Mouse (Mus musculus) brain, embryonic 14.5 days (tissue): Measurements from ENCODE around the gene Clcn2. TPM values are rescaled to one million over a fixed set of nuclear protein-coding genes. Genes with fewer than 3 reads are reported as not detected.

Source experiments
- DNase-seq: peaks from one replicate; pipeline ENCODE4 v3.0.0-alpha.2; 2011; ENCODE audit warnings: low read depth
- CTCF ChIP-seq: fragments of 200-500 bp; IDR thresholded peaks from 2 replicates; pipeline ENCODE4 v1.5.1; 2012; ENCODE audit warnings: inconsistent platforms, mild to moderate bottlenecking, moderate library complexity, borderline replicate concordance; ENCODE audit not compliant: insufficient read depth, insufficient read length; ENCODE audit errors: extremely low read depth
- POLR2A ChIP-seq: fragments of 200-500 bp; IDR thresholded peaks from 2 replicates; pipeline ENCODE4 v1.6.1; 2012; ENCODE audit warnings: mild to moderate bottlenecking, inconsistent platforms, borderline replicate concordance; ENCODE audit not compliant: poor library complexity, insufficient read depth, insufficient read length, severe bottlenecking; ENCODE audit errors: extremely low read depth
- polyA plus RNA-seq: library from polyadenylated mRNA; depleted of rRNA; stranded (reverse); fragments of >200 nt; gene quantifications from 2 replicates; pipeline ENCODE4 v1.2.3, GENCODE M21; 2012

The Clcn2 gene
- polyA plus RNA-seq, 1 experiment, result 80.4 TPM

DNA sequence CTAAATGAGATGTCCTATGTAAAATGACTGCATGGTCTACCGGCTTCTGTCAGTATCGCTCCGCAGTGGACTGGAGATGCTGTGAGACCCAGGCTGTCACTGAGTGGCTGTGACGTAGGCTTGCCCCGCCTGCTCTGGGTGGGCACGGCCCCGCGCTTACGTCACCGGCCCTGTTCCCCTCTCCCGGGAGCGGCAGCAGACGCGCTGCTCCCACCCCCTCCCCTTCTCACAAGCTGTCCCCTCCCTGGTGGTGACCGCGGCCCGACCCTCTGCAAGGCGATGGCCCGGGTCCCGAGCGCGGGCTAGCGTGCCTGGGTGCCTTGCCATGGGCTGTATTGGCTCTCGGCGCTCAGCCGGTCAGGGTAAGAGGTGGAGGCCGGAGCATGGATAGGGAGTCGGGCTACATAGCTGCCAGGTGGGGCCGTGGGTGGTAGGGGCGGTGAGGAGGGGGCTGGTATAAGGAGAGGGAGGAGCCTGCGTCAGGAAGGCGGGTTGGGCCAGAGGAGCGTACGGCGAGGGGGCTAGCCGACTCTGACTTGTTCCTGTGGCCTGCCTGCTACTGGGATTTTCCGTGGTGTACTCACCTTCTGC lies 24.3 kb downstream of the Clcn2 start, which contains the start of gene Fam131a:
Gene Fam131a, plus strand, starts transcription at position 131 of the 591 bp plus-strand sequence.
- TF ChIP-seq CTCF (no peak), POLR2A (no peak; the same call in 1 of the 2 replicates)
- DNase-seq, result peak; percentile 98

DNA sequence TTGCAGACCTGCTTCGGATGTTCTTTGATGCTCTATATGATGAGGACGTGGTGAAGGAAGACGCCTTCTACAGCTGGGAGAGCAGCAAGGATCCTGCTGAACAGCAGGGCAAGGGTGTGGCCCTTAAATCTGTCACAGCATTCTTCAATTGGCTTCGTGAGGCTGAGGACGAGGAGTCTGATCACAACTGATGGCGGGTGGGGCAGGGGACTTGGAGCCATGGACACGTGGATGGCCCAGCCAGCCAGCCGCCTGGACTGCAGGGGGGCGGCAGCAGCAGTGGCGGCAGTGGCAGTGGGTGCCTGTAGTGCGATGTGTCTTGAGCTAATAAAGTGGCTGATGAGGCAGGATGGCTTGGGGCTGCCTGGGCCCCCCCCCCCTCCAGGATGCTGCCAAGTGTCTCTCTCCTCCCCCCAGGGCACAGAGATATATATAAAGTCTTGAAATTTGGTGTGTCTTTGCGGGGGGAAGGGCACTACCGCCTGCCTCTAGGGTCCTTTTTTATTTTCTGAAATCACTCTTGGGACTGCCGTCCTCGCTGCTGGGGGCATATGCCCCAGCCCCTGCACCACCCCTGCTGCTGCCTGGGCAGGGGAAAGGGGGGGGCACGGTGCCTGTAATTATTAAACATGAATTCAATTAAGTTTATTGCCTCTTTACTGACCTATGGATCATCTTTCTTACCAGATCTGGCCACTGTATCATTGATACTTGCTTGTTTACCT lies 25.1 kb downstream of the Clcn2 start:
- no peak for DNase-seq
- TF ChIP-seq CTCF (no peak), POLR2A (no peak)

DNA sequence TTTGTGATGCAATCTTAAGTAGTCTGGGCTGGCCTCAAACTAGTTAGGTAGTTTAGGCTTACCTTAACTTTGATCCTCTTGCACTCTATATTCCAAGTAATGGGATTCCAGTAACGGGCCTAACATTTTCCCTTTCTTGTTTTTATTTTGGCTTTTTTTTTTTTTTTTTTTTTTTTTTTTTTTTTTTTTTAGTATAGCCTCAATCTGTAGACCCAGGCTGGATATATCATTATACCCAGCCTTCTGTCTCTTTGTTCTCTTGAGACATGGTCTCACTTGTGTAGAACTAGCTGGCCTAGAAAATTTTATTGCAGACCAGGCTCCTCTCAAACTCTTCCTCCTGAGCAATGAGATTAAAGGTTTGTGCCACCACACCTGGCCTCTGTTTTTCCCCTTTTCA lies 25.9 kb downstream of the Clcn2 start:
- no peak for TF ChIP-seq CTCF
- no peak for TF ChIP-seq POLR2A
- no peak for DNase-seq

DNA sequence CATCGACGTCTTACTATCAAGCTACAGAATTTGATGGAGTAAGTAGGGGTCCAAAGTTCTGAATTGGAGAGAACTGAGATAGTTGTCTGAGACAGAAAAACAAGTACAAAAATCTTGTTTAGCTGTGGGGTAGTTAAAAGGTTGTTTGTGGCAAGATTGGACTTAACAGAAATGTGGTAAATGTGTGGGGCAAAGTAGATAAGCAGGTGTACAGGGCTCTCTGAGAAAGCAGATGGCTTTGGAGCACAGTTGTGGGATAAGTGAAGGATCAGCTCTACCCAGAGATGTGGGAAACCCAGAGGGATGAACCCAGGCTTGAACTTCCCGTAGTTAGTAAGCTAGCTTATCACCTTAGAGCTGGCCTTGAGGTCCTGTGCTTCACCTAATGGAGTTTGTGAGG lies 26.8 kb downstream of the Clcn2 start:
- TF ChIP-seq POLR2A (no peak), CTCF (no peak)
- no peak for DNase-seq

DNA sequence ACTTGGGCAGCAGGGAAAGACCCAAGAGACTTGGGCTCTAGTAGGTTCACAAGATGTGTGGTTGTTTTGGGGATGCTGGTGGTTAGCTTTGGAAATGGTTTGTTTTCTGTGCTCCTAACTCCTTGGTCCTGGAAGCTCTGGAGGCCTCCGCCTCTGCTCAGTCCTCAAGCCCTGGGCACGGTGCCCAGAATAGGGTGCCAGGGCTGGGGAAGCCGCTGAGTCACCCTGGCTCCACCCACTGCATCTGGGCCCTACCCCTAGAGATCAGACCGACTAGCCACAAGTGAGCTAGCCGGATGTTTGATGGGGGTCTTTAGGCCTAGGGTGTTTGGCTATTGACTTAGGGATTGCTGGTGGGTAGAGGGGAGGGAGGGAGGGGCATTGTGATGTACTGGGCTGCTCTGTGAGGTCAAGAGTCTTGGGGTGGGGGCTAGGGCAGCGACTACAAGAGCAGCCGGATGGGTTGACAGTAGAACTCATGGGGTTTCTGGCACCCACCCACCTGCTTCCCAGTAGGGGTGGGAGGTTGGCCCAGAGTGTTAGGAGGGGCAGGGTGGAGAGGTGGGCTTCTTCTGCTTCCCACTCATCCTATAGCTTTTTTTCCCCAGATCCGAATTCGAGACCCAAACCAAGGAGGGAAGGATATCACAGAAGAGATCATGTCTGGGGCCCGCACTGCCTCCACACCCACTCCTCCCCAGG lies 39.4 kb downstream of the Clcn2 start:
- DNase-seq, result peak; percentile 54
- TF ChIP-seq CTCF (no peak), POLR2A (no peak)

DNA sequence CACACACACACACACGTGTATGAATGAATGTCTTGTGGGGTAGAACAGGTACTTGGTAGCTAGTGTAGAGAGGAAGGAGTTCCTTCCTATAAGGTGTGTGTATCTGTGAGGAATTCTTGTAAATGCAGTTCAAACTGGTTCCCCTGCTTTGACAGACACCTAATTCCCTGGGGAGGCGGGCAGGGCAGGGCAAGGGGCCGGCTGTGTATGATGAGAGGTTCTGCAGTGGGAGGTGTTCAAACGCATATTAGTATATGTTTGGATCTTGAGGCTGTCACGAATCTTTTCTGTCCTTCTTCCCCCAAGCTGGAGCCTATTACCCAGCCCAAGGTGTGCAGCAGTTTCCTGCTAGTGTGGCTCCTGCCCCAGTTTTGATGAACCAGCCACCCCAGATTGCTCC lies 40.2 kb downstream of the Clcn2 start:
- TF ChIP-seq CTCF (no peak), POLR2A (no peak)
- DNase-seq, result no peak

DNA sequence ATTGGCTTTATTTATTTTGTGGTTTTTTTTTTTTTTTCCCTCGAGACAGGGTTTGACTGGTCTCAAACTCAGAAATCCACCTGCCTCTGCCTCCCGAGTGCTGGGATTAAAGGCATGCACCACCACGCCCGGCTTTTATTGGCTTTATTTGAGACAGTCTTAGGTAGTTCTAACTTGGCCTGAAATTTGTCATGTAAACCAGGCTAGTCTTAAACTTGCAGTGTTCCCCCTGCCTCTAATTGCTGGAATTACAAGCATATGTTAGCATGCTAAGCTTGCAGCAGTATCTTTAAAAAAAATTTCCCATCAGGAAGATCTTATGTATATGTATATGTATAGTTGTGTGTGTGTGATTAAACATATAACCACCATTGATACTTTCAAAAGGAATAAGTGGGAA lies 40.8 kb downstream of the Clcn2 start:
- no peak for TF ChIP-seq POLR2A
- no peak for TF ChIP-seq CTCF
- DNase-seq, result peak; percentile 35

DNA sequence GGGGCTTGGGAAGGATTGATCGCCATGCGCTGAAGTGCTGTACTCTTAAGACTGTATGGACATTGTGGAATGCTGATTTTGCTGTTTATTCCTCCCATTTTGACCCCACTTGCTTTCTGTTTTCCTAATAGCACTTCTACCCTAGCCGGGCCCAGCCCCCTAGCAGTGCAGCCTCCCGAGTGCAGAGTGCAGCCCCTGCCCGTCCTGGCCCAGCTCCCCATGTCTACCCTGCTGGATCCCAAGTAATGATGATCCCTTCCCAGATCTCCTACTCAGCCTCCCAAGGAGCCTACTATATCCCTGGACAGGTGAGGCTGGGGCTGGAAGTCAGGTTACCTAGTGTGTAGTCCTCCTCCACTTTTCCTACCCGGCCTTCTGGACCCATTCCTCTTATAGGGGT lies 42.3 kb downstream of the Clcn2 start:
- no peak for DNase-seq
- TF ChIP-seq POLR2A (no peak), CTCF (no peak)

DNA sequence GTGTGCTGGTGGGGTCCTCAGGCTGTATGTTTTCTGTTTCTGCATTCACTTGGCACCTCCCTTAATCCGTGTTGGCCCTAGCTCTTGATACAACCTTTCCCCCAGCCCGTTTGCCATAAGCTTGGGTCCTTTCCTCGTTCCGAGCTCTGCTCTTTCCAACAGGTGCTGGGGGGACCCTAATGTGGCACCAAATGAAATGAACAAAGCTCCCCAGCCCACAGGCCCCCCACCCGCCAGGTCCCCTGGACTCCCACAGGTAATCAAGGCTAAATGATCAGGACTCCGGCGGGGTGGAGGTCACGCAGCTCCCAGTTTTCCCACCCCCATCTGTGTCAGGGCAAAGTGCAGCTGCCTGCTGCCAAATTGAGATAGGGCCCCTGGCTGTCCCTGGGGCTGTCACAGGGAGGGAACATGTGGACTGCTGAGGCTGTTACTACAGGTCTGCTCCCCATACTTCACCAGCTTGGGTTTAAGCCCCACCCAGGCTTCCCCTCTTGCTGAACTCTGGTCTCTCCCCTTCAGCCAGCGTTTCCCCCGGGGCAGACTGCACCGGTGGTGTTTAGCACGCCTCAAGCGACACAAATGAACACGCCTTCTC lies 43.7 kb downstream of the Clcn2 start:
- TF ChIP-seq CTCF (no peak), POLR2A (no peak)
- DNase-seq, result peak; percentile 2

DNA sequence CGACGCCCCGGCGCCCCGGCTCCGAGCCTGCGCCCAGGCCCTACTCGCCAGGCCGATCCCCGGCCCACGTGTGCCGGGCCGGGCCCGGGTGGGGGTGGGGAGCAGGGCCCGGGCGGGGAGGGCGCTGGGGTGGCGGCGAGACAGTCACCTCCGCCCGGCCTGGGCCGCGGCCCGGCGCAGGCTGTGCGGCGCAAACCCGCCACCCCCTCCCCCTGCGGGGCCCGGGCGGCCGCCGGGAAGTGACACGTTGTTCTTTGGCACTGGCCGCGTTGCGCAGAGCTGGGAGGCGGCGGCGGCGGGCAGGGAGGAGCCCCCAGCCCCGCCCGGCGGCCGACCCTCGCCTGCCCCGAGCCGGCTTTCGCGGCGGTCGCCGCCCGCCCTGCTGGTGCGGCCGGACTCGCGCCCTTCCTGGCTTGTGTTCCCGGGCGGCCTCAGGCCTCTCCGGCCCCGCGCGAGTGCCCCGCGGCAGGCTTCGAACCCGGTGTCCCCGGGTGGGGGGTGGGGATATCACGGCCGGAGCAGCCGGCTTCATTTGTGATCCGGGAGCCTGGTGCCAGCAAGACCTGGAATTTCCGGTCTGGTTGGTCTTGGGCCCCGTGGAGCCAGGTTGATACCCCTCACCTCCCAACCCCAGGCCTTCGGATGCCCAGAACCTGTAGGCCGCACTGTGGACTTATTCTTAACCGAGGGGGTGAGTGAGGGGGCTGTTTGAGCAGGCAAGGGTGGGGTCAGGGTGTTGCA lies 44.4 kb downstream of the Clcn2 start:
- no peak for TF ChIP-seq POLR2A
- no peak for TF ChIP-seq CTCF
- DNase-seq, result peak; percentile 20

DNA sequence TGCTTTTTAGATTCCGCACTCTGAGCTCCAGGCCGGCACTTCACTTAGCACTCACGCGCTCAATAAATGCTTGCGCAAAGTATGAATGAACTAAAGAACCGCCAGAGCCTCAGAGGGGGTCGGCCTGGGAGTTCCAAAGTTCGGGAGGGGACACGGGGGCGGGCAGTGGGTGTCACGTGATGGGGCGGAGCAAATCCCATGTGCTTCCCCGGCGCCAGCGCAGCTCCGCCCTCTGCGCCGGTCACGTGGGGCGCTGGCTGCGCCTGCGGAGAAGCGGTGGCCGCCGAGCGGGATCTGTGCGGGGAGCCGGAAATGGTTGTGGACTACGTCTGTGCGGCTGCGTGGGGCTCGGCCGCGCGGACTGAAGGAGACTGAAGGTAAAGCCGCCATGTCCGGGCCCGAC lies 45.0 kb downstream of the Clcn2 start:
- no peak for TF ChIP-seq CTCF
- peak; percentile 67 for TF ChIP-seq POLR2A
- peak; percentile 98 for DNase-seq

DNA sequence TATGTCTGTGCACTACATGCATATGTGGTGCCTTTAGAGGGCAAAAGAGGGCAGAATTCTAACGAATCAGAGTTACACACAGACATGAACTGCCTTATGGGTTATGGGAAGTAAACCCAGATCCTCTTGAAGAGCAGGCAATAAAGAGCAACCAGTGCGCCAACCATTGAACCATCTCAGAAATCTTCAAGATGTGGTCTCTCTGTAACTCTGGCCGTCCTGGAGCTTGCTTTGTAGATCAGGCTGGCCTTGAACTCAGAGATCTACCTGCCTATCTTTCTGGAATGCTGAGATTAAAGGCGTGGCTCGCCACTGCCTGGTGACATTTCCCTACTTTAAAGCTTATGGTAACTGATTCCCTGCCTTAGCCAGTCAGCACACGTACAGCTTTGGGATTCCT lies 45.7 kb downstream of the Clcn2 start:
- no peak for TF ChIP-seq POLR2A
- no peak for TF ChIP-seq CTCF
- no peak for DNase-seq
